Mouse (Mus musculus) forebrain, embryonic 14.5 days (tissue): ENCODE measurements at regions not wholly inside any gene's neighbourhood (a gene's known extent, or its start where the extent isn't known, plus 50 kb on each side); places are given as distances from the start of the nearest gene placed in this dataset.
A peak's percentile ranks its signal among the peaks of the same experiment; 100 is the strongest.

Experiments used
- ATAC-seq: fragments of 200-750 bp; cut with Nextera tagmentation; 2 replicates; pipeline ENCODE4 v1.8.0; 2017; ENCODE audit warnings: mild to moderate bottlenecking, moderate library complexity
- DNase-seq: peaks from one replicate; pipeline ENCODE4 v3.0.0-alpha.2; 2015; ENCODE audit warnings: low spot score
- H3K27ac ChIP-seq: fragments of 300-500 bp; sonication (generic); 2 replicates; pipeline ENCODE4 v1.5.1; 2014; ENCODE audit warnings: low read depth, mild to moderate bottlenecking, control low read depth, low read length, moderate library complexity
- H3K27me3 ChIP-seq: fragments of 300-500 bp; sonication (generic); replicated peaks from 2 replicates; pipeline ENCODE4 v1.6.1; 2014; ENCODE audit warnings: low read length, control low read depth, mixed read lengths; ENCODE audit not compliant: control insufficient read depth, insufficient read depth
- H3K36me3 ChIP-seq: fragments of 300-500 bp; sonication (generic); 2 replicates; pipeline ENCODE4 v1.6.1; 2014; ENCODE audit warnings: low read length, control low read depth; ENCODE audit not compliant: control insufficient read depth, insufficient read depth
- H3K4me1 ChIP-seq: fragments of 300-500 bp; sonication (generic); 2 replicates; pipeline ENCODE4 v1.6.1; 2014; ENCODE audit warnings: antibody characterized with exemption, low read length, control low read depth; ENCODE audit not compliant: control insufficient read depth, insufficient read depth
- H3K4me2 ChIP-seq: fragments of 300-500 bp; sonication (generic); 2 replicates; pipeline ENCODE4 v1.6.1; 2014; ENCODE audit warnings: mild to moderate bottlenecking, control low read depth, low read length
- H3K4me3 ChIP-seq: fragments of 300-500 bp; sonication (generic); 2 replicates; pipeline ENCODE4 v1.5.1; 2014; ENCODE audit warnings: low read depth, low read length, control low read depth
- H3K9ac ChIP-seq: fragments of 300-500 bp; sonication (generic); 2 replicates; pipeline ENCODE4 v1.6.1; 2014; ENCODE audit warnings: mild to moderate bottlenecking, low read length, control low read depth, moderate library complexity
- H3K9me3 ChIP-seq: fragments of 300-500 bp; sonication (generic); replicated peaks from 2 replicates; pipeline ENCODE4 v1.6.1; 2016; ENCODE audit warnings: low read length, control low read depth, mixed read lengths; ENCODE audit not compliant: control insufficient read depth
- WGBS: fragments of 180-500 bp; shearing (Covaris S2); extraction: QIAGEN DNeasy Blood & Tissue Kit; methylation state at CpG from one replicate; pipeline ENCODE4 v1.1.7; 2014; 5-methylcytosine and 5-hydroxymethylcytosine counted together

DNA sequence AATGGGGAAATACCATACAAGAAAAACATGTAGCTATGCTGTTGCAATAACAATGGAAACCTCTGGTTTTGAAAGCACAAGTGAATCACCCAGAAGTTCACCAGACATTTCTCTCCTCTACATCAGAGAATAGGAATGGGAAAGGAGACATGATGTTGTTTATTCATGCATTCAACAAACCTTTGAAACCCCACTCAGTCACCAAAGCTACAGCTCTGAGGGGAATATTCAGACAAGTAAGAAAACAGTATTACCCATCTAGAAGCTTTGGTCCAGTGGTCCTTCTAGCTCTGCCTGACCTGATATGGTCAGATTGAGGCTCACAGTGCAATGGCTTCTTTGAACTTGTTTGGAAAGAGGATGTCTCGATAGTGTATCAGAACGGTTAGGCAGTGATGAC lies 89.0 kb upstream of the Sox11 start:
- H3K27me3 ChIP-seq = no peaks in the 10 kb centered on the region
- H3K4me3 ChIP-seq = no peak overlapping the region
- H3K27ac ChIP-seq = no peak overlapping the region
- WGBS = 86% methylated on average over 2 of the region's 2 CpGs
- H3K36me3 ChIP-seq = no peaks in the 10 kb centered on the region
- ATAC-seq (no peak), DNase-seq (no peak)
- H3K4me1 ChIP-seq = no peaks in the 10 kb centered on the region
- no peaks in the 10 kb centered on the region for H3K9me3 ChIP-seq
- no peak overlapping the region for H3K9ac ChIP-seq
- no peak overlapping the region for H3K4me2 ChIP-seq

DNA sequence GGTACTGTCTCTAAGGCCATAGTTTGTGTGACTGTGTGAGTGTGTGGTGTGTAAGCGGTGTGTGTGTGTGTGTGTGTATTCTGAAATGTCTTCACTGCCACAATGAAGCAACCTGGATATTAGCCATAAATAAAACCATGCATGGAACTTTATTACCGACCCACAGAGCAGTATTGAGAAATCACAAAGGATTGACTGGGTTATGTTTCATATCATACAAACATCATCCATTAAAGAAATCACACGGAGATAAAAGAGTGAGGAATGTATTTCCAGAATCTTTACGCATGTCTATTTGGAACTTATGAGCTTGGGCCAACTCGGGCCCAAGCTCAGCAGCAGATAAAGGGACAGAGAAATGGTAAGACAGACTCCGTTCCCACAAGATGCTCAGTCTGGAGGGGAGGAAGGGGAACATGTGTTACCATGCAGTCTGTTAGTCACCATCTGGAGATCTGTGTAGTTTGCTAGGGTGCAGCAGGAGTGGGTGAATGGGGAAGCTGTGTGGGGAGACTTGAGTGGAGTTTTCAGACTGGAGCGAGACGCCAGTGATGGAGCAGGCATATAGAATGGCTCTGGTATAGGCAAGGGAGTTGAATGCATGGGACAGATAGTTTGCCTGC lies 75.1 kb upstream of the Sox11 start:
- no peaks in the 10 kb centered on the region for H3K36me3 ChIP-seq
- H3K27me3 ChIP-seq = no peaks in the 10 kb centered on the region
- no peaks in the 10 kb centered on the region for H3K9me3 ChIP-seq
- no peak overlapping the region for H3K4me3 ChIP-seq
- H3K9ac ChIP-seq = no peak overlapping the region
- WGBS = 80% methylated on average over 8 of the region's 8 CpGs
- peak overlapping the region; percentile 33; the same call in 1 of the 2 replicates for H3K27ac ChIP-seq
- no peak overlapping the region for H3K4me2 ChIP-seq
- DNase-seq (peak; percentile 68), ATAC-seq (peak; percentile 78)
- no peaks in the 10 kb centered on the region for H3K4me1 ChIP-seq

GRCm38 (mm10) chr12:27410555-27410954 lies 68.2 kb upstream of the Sox11 start:
- H3K9me3 ChIP-seq = no peaks in the 10 kb centered on the region
- H3K9ac ChIP-seq = no peak overlapping the region
- H3K36me3 ChIP-seq = no peaks in the 10 kb centered on the region
- no peak overlapping the region for H3K4me2 ChIP-seq
- 0 out of 2 replicates have a peak, but pooled peaks cover 2% of the 10 kb centered on the region for H3K4me1 ChIP-seq
- DNase-seq (no peak), ATAC-seq (no peak)
- no peak overlapping the region for H3K4me3 ChIP-seq
- 79% methylated on average over 4 of the region's 4 CpGs for WGBS
- H3K27me3 ChIP-seq = no peaks in the 10 kb centered on the region
- H3K27ac ChIP-seq = no peak overlapping the region

DNA sequence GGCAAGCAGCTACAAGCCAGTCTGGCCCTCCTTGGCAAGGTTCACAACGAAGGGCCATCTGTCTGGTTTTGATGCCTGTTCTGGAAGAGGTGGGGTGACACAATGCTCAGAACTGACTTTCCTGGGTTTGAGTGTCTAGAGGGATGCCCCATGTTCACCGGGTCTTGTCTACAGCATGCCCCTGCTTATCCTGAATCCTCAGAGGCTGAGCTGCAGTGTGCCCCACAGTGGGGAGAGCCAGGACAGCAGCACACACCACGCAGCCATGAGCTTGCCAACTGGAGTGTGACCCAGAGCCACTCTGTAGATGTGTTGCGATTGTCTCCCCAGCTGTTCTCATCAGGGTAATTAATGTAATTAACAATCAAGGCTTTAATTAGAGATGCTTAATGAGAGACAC lies 66.1 kb upstream of the Sox11 start:
- Histone ChIP-seq H3K36me3 (no peaks in the 10 kb centered on the region), H3K27ac (no peak overlapping the region), H3K27me3 (no peaks in the 10 kb centered on the region), H3K9ac (no peak overlapping the region), H3K4me3 (no peak overlapping the region), H3K4me1 (0 out of 2 replicates have a peak, but pooled peaks cover 2% of the 10 kb centered on the region), H3K4me2 (no peak overlapping the region), H3K9me3 (no peaks in the 10 kb centered on the region)
- peak; percentile 85 for ATAC-seq
- WGBS = 47% methylated on average over 4 of the region's 4 CpGs
- DNase-seq = peak; percentile 56

DNA sequence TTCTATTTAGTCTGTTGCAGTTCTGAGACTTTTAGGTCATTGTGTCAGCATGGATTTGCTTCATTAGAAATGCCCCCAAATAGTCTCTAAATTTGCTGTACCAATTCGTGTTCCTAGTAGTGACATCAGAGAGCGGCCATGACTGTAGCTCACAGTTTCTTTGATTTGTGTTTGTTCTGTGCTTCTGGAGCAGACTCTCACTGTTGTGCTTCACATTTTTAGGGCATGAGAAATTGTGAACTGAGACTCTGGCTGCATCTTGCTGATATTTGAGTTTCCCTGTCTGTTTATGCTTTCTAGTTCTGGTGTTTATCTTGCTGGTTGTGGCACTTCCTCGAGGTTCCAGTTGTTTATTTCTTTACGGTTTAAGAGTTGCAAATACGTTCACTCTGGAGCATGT lies 57.0 kb upstream of the Sox11 start:
- H3K27ac ChIP-seq = no peak overlapping the region
- no peak overlapping the region for H3K4me2 ChIP-seq
- H3K36me3 ChIP-seq = no peaks in the 10 kb centered on the region
- no peaks in the 10 kb centered on the region for H3K4me1 ChIP-seq
- no peak for DNase-seq
- no peaks in the 10 kb centered on the region for H3K27me3 ChIP-seq
- 84% methylated on average over 5 of the region's 5 CpGs for WGBS
- no peak for ATAC-seq
- no peak overlapping the region for H3K9ac ChIP-seq
- no peaks in the 10 kb centered on the region for H3K9me3 ChIP-seq
- no peak overlapping the region for H3K4me3 ChIP-seq
